Mouse (Mus musculus) heart, postnatal 0 days (tissue): ENCODE measurements at regions not wholly inside any gene's neighbourhood (a gene's known extent, or its start where the extent isn't known, plus 50 kb on each side); places are given as distances from the start of the nearest gene placed in this dataset.
"Not testable (repeated sequence)": the region's sequence is repeated elsewhere in the genome, so short reads cannot be mapped to it uniquely, and the experiment has no call there.

Experiments used
- CTCF ChIP-seq: IDR thresholded peaks from 2 replicates; pipeline ENCODE4 v1.5.1; 2016; ENCODE audit warnings: antibody characterized with exemption, control low read depth, low read depth
- EP300 ChIP-seq: IDR thresholded peaks from 2 replicates; pipeline ENCODE4 v1.6.1; 2016; ENCODE audit warnings: antibody characterized with exemption, low read depth

- TF ChIP-seq CTCF, EP300: not testable (repeated sequence)
Measured at GRCm38 (mm10) chr4:81593431-81593830, 150.8 kb upstream of the Mpdz start.
